Mouse (Mus musculus) kidney, adult 18-20 months (tissue): ENCODE results near the gene Tnks2.
A peak's percentile ranks its signal among the peaks of the same experiment; 100 is the strongest.
"Not testable (repeated sequence)": the region's sequence is repeated elsewhere in the genome, so short reads cannot be mapped to it uniquely, and the experiment has no call there.

ENCODE experiments used
- DNase-seq: peaks from one replicate; pipeline ENCODE4 v3.0.0; 2021

The Tnks2 gene

DNA sequence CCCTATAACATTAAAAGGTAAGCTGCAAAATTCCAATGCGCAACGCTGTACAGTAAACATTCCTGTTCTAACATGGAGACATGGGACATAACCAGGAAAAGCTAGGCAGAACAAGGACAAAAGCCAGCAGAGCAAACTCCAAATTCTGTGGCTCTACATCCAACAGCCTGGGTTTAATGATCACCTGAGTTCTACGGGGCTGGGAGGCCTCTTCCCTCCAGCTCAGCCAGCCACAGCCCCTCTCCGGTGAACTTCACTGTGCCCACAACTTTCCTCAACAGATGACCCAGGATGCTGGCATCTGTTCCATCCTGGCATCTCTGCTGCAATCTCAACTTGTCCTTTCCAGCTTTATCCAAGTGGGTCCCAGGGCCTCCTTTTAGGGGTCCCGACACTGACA is 6.4 kb upstream of the Tnks2 start:
- no peak for DNase-seq

DNA sequence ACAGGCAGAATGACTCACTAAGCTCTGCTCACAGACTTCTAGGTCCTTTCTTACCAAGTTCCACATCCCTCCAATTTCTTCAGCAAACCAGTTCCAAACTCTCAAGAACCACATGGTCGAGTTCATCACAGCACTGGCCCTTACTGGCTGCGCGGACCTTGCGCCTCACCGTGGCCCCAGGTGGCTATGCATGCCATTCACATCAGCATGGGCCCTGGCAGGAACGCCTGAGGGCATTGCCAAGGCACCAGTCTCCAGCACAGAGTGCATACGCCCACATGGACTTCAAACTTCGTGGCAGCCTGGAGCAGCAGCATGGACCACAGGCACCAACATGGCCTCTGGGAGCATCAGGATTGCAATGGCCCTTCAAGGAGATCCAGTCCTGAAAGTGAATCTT is 5.7 kb upstream of the Tnks2 start:
- DNase-seq, result peak; percentile 58

DNA sequence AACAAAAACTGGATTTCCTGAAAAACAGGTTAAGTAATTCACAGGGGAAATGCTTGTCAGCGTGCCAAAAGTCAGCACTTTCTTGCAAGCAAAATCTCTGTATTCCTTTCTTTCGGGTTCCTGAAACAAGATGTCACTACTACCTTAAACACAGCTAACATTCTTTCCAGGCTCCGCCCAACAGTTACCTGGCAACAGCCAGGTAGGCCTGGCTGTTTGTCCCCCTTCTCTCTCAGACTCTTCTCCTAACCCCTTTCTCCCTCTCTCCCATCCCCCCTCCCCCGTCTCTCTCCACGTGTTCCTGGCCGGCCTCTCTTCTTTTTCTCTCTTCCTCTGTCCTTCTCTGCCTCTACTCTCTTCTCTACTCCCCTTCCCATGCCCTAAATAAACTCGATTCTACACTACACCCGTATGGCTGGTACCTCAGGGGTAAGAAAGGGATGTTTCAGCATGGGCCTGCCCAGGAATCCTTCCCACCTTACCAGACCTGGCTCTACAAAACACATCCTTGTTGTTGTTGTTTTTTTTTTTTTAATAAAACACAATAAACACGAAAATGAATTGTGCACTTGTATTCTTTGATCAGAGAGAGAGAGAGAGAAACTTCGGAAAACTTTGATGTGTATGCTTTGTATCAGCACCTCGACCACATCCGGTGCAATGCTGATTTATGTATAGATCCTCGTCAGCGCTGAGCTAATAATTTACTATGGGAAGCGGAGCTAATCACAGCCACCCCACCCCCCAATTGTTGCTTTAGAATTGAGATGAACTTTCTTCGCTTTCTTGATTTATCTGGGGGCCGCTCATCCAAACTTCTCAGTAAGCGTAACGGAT is 863 bp upstream of the Tnks2 start:
- peak; percentile 61 for DNase-seq

GRCm38 (mm10) chr19:36834532-36835431 is 750 bp downstream of the Tnks2 start:
- peak; percentile 64 for DNase-seq

DNA sequence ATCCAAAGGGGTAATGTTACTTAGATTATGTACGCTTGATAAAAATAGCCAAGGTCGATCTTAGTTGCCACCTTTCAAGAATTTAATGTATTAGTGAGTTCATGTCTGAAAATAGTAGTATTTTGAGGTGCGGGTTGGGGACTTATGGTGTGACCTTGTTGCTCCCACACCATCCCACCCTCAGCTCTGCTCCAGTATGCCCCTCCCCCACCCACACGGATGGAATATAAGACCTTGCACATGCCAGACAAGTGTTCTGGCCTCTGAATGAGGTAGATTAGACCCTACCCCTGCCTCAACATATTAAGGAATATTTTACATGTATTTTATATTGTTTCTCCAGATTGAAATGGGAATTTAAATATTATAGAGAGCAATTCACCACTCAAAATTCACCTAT is 2.0 kb downstream of the Tnks2 start:
- no peak for DNase-seq

GRCm38 (mm10) chr19:36840301-36840700 is 6.3 kb downstream of the Tnks2 start:
- no peak for DNase-seq

DNA sequence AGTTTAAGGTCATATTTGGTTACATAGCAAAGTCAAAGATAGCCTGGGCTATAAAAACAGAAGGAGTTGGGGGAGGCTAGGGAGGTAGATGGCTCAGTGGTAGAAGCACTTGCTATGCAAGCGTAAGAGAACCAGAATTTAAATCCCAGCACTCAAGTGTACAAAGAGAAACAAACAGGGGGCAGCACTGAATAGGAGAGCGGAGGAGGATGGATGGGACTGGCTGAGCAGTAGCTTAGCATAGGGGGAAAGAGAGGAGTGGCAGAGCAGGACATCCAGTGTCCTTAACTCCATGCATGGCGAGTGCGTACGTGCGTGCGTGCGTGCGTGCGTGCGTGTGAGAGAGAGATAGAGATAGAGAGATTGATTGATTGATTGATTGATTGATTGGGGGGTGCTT is 9.8 kb downstream of the Tnks2 start:
- DNase-seq, result no peak

DNA sequence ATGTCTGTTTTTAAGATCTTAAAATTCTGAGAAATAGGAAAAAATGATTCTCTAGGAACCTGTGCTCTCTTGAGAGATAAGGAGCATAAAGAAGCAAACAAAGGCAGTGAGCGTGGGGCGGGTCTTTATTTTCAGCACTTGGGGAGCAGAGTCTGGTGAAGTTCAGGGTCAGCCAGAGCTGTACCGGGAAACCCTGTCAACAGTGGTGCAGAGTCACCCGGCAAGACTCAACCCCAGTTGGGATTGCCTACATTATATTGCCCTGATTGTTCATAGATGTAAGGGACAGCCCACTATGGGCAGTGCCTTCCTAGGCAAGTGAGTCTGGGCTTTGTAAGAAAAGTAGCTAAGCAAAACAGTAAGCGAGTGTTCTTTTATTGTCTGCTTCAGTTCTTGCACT is 11.9 kb downstream of the Tnks2 start:
- no peak for DNase-seq

DNA sequence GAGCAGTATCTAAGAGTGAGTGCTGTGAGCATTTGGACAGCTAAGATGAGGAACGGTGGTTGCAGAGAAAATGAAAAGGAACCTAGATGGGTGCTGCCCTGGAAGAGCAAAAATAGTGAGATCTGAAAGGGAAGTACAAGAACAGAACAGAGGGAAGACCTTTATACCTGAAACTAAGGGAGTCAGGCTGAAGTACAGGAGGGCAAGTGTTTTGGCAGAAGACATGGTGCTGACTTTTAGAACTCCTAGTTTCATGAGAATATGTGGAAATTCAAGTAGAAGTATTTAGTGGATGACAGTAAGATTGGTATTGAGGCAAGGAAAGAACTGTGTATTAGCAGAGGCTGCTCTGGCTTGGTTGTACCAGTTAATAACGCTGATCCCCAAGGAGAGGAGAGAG is 19.8 kb downstream of the Tnks2 start:
- DNase-seq, result no peak

- no peak for DNase-seq
Observed at GRCm38 (mm10) chr19:36857851-36858250, 23.8 kb downstream of the Tnks2 start.

GRCm38 (mm10) chr19:36860393-36860792 is 26.4 kb downstream of the Tnks2 start:
- no peak for DNase-seq

DNA sequence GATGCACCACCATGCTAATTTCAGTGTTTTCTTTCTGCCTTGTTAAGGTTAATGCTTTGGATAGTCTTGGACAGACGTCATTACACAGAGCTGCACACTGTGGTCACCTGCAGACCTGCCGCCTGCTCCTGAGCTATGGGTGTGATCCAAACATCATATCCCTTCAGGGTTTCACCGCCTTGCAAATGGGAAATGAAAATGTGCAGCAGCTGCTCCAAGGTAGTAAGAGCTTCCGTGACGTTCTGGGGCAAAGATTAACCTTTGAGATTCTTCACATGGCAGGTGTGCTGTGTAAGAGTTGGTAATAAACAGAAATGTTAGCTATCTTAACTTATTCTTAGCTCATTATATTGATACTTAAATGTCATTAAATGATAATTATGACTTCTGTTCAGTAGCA is 31.9 kb downstream of the Tnks2 start:
- DNase-seq, result no peak

GRCm38 (mm10) chr19:36867416-36867815 is 33.4 kb downstream of the Tnks2 start:
- no peak for DNase-seq

- DNase-seq, result not testable (repeated sequence)
Observed at GRCm38 (mm10) chr19:36868675-36869074, 34.6 kb downstream of the Tnks2 start.

DNA sequence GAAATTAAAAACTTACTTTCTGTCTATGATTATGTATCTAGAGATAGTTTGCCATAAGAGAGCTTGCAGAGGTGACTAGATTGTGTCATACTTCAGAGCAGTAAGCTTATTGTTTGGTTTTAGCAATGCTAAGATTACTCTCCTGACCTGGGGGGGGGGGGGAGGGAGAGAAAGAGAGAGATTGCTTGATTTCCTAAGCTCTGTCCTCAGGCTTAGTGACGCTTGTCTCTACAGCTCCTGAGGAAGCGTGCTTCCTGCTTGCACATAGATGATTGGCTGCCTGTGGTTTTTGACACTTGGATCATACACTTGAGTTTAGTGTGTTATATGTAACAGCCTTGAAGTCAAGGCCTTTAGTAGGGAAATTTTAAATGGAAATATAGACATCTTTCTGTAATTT is 40.6 kb downstream of the Tnks2 start:
- no peak for DNase-seq

- DNase-seq, result no peak
Observed at GRCm38 (mm10) chr19:36877329-36877728, 43.3 kb downstream of the Tnks2 start.

- no peak for DNase-seq
Observed at GRCm38 (mm10) chr19:36878743-36879495, 44.9 kb downstream of the Tnks2 start.

DNA sequence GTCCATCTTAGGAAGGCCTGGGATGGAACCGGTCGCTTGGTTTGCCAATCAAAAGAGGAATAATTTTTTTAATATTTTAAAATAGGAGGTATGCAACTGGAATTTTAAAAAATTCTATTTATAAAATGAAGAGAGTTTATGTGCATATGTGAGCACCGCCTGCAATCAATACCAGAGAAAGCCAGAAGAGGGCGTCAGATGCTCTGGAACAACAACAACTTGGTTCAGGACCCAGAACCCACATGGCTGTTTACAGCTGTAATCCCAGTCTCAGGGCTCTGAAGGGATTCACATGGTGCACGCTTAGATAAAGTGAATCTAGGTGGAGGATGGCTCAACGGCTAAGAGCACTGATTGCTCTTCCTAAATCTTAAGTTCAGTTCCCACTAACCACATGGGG is 49.1 kb downstream of the Tnks2 start:
- DNase-seq, result no peak

DNA sequence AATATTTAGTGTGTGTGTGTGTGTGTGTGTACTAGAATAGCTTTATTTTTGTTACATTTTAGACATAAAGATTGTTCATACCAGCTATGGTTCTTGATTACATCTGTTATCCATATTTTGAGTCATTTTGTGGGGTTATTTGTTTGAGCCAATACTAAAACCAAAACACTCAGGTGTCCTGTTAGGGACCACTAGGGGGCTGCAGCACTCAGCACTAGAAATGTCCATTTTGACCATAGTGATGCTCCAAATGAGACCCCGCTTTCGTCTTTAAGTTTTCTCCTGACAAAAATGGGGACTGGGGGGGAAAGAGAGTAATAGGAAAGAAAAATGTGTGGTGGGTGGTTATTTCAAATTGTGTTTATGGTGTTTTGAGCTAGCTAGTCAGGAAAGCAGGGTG is 52.3 kb downstream of the Tnks2 start:
- no peak for DNase-seq

GRCm38 (mm10) chr19:36887706-36888105 is 53.7 kb downstream of the Tnks2 start:
- DNase-seq, result no peak

GRCm38 (mm10) chr19:36891746-36892145 is 57.7 kb downstream of the Tnks2 start:
- DNase-seq, result no peak

DNA sequence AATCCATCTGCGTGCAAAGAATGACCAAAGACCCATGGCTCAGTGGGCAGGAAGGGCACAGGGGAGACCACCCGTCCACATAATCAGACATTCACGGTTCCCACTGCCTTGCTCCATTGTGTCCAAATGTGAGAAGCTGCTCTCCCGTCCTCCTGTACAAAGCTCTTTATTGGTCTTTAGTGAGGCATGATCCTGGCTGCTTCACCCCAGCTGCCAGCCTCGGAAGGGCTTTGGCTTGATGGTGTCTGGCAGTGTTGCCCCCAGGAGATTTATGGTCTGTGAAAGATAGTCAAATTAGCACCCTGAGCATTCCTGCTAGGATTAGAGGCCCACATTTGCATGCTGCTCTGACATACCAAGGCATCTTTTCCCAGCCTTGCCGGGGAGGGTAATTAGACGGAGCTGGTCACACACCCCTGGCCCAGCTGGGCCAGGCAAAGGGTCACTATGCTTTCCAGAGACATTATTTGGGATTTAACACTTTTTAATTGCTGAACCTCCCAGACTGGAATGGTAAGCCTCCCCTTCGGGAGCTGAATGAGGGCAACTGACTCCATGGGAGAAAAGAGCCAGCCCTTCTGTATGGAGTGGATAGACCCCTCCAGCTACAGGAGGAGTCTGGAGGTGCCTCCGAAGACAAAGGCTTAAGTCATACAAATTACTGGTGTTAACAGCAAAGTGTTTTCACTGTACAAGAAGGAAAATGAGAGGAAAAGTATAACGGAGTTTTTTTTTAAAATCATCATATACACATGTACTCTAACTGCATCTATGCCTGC is 62.9 kb downstream of the Tnks2 start:
- no peak for DNase-seq
